Mouse (Mus musculus): ENCODE measurements around the gene Sprn. TPM values are rescaled to one million over a fixed set of nuclear protein-coding genes. Genes with fewer than 3 reads are reported as not detected.
"Not testable (repeated sequence)": the region's sequence is repeated elsewhere in the genome, so short reads cannot be mapped to it uniquely, and the experiment has no call there.

Gene Sprn
- total RNA-seq, 2 experiments from 2014 or later: 145 to 155 TPM

DNA sequence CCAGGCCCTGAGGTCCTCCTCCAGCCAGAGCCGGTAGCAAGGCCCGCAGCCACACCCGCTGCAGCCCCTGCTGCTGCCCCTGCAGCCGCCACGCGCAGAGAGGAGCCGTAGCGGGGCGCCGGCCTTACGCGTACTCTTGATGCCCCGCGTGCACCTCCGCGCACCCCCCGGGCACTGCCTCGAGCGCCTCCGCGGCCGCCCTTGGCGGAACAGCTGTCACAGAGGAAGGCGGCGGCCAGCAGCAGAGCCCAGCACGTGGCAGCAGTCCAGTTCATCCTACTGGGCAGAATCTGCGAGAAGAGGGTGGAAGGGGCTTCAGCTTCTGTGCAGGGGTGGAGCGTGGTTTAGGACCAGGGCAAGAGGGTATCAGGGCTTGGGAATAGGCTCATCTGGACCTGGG lies 1.3 kb downstream of the Sprn start:
- peak; percentile 64 to 67 for DNase-seq (ENCODE audit: low spot score in 2 of 2)

DNA sequence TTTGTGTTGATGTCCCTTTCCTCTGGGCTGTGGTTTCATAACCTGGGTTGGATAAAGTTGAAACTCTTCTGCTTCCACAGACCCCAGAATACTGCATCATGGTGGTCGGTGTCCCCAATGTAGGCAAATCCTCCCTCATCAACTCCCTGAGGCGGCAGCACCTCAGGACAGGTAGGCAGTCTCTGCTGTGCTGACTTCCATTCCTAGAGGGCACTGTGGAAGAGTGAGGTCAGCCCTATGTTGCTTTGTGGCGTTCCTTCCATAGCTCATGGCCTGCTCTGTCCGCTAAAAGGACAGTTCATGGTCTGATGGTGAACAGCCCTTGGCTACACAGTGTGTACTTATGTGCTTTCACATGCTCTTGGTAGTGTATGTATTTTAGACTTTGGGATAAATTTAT lies 10.1 kb downstream of the Sprn start:
- DNase-seq (ENCODE audit: low spot score in 2 of 2): no peak

DNA sequence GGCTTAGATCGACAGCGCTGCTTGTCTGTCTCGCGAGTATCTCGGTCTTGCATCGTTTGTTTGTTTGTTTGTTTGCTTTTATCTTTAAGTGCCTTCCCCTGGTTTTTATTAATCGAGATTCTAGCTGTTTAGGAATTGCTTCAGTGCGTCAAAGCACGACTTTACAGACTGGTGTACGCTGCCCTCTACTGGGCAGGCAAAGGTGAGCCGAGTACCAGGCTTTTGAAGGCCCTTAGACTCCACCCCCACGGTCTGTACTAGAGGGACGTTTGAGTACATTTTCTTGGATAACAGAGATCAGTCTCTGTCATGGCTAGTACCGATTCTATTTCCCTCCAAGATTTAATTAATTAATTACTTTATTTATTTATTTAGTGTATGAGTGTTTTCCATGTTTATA lies 13.3 kb downstream of the Sprn start:
- peak; percentile 54 to 68 for DNase-seq (ENCODE audit: low spot score in 2 of 2)

DNA sequence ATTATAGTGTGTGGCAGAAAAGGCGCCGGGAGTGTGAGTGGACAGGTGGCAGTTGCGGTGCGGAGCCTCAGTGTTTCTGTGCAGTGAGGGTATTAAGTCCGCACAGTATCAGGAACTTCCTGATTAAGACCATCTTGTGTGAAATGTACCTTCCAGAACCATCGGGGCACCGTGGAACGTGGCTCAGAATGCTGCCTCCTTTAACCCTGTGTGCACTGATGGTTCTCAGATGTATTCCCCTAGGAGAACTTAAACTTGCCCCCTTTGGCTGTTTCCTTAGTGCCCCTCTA lies 16.7 kb downstream of the Sprn start:
- DNase-seq (ENCODE audit: low spot score in 2 of 2): no peak

DNA sequence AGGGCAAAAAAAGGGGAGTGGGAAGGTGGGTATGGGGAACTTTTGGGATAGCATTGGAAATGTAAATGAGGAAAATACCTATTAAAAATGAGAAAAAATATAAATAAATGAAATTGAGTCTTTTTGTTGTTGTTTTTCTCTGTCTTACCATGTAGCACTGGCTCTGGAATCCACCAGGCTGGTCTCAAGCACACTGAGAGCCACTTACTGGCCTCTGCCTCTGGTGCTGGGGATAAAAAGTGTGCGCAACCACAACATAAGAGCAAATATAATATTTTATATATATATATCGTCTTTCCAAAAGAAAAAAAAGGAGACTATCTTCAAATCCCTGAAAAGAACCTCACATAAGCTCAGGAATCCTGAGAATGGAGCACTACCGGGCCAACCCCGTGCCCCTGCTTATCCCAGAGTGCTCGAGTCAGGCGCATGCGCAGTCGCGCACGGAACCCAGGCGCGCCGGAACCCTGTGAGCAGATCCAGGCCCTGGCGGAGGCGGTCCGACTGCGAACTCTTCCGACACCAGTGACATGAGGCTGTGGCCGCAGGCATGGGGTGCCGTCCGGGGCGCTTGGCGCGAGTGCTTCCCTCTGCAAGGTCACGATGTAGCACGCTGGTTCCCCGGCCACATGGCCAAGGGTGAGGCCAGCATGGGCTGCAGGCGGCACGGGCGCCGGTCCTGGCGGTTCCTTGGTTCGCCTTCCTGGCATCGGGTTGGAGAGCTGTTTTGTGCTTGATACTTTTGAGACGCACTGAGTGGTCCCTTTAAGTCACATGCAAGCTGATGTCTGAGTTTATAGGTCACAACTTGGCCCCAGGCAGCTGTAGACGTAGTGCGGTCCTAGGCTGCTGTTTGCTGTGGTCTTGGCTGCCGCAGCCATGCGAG lies 17.3 kb downstream of the Sprn start, which contains the start of gene Mtg1:
TSS of gene Mtg1 (plus strand) at position 430 of the 886 bp plus-strand sequence.
- DNase-seq (ENCODE audit: low spot score in 2 of 2): peak; percentile 98 to 99

DNA sequence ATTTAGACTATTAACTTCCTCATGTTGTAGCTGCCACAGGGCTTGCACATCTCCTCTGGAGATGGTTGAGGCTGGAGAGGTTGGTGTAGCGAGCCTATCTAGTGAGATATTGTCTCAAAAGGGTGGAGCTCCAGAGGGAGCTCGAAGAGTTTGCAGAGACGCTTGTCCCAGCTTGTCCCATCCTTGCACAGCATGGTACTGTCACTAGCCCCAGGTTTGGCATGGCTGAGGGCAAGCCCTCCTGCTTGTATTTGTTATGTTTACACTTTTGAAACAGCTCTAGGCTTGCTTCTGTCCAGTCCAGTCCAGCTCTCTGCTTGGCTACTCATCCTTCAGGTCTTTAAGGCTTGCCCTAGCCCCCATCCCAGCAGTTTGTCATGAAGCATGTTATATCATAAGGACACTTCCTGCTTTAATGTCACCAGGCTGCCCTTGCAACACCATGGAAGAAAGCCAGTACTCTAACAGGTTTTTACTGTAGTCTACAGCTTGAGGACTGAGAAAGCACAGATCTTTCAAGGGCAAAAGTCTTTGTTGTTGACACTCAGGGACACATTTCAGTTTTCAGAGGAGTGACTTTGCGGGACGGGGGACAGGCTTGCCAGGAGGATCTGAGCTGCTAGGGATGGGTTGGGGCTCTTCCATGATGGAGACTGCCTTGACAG lies 19.4 kb downstream of the Sprn start:
- no peak for DNase-seq (ENCODE audit: low spot score in 2 of 2)

DNA sequence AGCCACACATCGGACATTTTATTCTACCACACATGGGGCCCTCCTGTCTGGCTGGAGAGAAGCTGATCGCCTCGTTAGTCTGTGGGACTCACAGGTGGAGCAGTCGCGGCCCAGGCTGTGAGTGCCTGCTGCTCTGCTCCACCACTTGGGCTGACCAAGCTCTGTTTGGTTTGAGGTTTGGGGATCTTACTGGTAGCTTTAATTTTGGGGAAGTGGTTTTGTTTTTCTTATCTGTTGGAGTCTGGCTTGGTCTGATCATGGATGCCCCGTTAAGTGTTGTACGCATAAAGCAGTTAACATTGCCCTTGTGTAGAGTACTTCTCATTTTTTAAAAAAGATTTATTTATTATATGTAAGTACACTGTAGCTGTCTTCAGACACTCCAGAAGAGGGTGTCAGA lies 20.6 kb downstream of the Sprn start:
- not testable (repeated sequence) for DNase-seq (ENCODE audit: low spot score in 2 of 2)

DNA sequence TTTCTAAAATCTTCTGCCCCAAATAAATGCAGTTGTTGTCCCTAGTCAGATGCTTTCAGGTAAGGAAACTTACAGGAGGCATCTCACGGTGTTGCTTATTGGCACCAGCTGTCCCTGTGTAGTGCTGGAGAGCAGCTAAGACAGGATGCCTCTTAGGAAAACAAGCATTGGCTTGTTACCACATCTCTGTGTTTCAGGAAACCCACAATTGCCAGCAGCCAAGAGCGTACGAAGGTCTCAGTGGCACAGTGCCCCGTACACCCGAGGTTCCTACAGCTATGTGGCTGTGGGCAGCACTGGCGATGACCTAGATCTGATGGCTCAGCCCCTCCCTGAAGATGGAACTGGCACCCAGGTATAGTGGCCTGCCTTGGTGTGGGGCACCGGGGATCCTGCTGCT lies 22.5 kb downstream of the Sprn start:
- not testable (repeated sequence) for DNase-seq (ENCODE audit: low spot score in 2 of 2)

DNA sequence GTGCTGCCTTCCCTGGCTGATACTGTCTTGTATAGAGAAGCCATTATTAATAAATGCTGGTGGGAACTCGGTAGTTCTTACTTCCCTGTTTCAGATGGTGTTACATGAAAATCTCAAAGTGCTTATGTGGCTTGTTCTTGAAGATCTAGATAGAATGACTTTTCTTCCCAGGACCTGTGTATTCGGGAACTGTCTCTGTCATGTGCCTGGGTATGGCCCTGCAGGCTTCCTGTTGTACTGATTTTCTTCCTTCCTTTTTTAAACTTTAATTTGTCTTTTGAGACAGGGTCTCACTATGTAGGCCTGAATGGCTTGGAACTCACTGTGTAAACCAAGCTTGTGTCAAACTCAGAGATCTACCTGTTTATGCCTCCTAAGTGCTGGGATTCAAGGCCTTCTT lies 26.8 kb downstream of the Sprn start:
- DNase-seq (ENCODE audit: low spot score in 2 of 2): no peak

DNA sequence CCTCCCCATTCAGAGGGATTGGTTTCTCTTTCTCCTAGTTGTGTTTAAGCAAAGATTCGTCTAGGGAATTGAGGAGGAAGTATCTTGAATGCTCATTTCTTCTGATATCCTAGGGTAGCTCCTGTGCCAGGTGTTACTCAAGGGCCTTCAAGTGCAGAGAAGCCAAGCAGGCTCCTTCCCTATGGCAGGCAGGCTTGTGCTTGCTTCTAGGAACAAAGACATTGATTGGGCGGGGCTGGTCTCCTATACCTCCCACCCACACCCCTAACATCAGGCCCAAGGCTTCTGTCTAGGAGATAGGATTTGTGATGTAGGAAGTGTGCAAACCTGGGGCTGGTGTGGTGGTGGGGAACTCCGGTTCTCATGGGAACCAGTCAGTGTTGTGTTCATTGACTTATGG lies 27.7 kb downstream of the Sprn start:
- DNase-seq (ENCODE audit: low spot score in 2 of 2): no peak

DNA sequence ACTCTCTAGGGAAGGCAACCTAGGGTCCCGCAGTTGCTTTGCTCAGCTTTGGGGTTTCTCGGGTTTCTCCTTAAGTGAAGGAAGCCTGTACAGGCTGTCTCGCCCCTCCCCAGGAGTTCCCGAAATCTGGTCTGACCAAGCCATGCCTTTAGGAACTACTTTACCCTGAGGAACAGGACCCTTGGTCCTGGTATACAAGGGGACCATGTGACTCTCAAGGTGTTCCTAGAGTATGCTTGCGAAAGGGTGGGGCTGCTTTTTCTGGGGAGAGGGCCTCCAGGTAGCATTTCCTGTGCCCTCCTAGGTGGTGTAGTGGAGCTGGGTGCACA lies 28.7 kb downstream of the Sprn start:
- DNase-seq (ENCODE audit: low spot score in 2 of 2): no peak

DNA sequence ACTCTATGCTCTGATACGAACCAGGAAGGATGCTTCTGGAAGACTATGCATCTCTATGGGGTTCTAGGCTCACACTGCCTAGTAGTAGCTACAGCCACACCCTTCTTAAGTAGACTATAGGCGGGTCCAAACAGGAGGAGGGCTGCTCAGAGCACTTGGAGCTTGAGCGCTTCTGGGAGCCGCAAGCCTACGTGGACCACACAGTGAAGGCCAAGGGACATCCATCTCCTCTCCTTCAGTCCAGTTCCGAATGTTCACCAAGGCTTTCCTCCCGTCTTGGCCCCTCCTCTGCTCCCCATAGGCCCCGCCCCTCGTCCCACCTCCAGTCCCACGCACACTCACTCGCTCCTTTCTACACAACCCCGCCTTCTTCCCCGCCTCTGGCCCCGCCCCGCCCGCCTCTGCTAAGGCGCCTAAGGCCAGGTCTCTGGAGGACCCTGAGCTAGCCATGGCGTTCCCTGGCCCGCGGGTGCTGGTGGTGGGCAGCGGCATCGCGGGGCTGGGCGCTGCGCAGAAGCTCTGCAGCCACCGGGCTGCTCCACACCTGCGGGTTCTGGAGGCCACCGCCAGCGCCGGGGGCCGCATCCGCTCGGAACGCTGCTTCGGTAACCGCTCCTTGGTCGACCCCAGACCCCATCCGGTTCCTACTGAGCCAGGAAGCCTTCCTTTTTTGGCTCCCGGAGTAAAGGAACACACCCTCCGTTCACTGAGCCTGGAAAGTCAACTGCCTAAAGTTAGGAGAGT lies 29.2 kb downstream of the Sprn start:
- DNase-seq (ENCODE audit: low spot score in 2 of 2): peak; percentile 81 to 88

DNA sequence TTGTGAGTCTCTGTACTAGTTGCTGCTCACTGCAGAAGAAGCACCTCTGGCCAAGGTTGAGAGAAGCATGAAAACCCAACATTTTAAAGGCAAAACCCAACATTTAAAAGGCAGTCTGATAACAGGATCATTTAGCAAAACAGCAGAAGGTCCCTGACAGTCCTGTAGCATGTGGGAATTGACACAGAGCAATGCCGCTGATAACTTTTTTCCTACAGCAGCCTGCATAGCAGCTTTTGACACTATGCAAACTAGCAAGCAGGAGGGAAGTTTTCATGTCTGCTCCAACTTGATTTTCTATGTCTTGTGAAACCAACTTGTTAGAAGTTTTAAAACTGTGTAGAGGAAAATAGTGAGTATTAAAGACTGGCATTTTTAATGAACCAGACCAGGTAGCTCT lies 30.3 kb downstream of the Sprn start:
- no peak for DNase-seq (ENCODE audit: low spot score in 2 of 2)

DNA sequence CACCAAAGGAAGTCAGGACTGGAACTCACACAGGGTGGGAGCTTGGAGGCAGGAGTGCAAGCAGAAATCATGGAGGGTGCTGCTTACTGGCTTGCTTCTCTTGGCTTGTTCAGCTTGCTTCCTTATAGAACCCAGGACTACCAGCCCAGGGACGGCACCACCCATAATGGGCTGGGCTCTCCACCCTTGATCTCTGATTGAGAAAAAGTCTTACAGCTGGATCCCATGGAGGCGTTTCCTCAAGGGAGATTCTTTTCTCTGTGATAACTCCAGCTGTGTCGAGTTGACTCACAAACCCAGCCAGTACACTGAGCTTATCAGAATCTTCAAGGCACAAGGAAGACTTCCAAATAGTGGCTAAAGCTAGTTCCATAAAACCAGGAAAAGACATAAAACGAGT lies 31.9 kb downstream of the Sprn start:
- no peak for DNase-seq (ENCODE audit: low spot score in 2 of 2)

DNA sequence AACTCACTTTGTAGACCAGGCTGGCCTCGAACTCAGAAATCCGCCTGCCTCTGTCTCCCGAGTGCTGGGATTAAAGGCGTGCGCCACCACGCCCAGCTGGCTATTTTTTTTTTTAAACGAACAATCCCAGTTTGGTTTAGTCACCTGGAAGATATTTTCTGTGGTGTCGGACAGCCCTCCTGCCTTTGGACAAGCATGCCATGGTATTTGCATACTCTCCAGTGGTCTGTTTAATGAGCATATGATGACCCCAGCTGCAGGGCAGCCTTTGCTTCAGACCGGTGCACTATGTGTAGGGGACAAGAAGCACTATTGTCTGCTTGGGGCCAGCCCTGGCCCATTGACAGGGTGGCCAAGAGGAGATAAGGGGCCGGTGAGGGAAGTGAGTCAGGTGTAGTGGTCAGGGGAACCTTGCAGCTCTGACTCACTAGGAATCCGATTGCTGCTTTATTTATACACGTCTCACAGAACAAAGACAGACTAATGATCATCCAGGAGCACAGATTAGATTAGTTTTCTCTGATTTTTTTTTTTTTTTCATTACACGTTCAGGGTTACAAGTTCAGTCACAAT lies 33.3 kb downstream of the Sprn start:
- DNase-seq (ENCODE audit: low spot score in 2 of 2): no peak

DNA sequence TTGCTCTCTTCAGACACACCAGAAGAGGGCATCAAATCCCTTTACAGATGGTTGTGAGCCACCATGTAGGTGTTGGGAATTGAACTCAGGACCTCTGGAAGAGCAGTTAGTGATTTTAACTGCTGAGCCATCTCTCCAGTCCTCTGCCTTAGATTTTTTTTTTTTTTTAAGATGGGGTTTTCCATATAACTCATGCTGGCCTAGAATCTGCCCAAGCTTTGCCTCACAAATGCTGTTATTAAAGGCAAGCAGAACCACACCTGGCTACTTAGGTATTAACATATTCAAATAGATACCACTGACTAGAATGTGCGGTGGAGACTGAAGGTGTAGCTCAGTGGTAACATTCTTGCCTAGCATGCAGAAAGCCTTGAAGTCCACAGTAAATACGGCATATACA lies 34.2 kb downstream of the Sprn start:
- no peak for DNase-seq (ENCODE audit: low spot score in 2 of 2)

DNA sequence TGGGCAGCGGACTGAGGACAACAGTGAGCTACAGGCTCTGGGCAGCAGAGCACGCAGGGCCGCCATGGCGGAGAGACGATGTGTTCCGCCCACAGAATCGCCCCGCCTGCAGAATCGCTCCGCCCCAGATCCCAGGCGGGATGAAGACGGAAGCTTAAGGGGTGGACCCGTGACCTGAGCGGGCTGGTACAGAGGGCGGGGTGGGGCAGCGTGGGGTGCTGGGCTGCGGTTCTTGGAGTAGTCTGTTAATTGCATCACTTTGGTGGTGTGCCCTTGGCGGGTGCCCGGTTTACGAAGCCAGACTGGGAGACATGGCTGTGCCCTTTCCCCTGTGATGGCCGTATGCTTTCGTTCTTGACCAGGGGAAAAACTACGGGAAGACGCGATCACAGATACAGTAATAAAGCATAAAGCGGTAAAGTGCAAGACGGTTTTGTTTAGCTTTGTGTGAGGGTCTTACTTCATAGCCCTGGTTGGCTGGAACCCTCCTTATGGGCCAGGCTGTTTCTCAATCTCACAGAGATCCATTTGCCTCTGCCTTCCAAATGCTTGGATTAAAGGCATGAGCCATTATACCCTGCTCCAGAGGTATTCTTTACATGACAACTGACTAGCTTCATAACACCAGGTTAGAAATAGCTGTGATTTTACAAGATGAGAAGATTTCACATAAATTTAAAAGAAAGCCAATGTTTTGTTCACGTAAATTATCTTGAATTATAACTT lies 38.2 kb downstream of the Sprn start, which contains the start of gene Echs1:
TSS of gene Echs1 (minus strand) at position 148 of the 726 bp plus-strand sequence.
- DNase-seq (ENCODE audit: low spot score in 2 of 2): peak; percentile 78 to 83

DNA sequence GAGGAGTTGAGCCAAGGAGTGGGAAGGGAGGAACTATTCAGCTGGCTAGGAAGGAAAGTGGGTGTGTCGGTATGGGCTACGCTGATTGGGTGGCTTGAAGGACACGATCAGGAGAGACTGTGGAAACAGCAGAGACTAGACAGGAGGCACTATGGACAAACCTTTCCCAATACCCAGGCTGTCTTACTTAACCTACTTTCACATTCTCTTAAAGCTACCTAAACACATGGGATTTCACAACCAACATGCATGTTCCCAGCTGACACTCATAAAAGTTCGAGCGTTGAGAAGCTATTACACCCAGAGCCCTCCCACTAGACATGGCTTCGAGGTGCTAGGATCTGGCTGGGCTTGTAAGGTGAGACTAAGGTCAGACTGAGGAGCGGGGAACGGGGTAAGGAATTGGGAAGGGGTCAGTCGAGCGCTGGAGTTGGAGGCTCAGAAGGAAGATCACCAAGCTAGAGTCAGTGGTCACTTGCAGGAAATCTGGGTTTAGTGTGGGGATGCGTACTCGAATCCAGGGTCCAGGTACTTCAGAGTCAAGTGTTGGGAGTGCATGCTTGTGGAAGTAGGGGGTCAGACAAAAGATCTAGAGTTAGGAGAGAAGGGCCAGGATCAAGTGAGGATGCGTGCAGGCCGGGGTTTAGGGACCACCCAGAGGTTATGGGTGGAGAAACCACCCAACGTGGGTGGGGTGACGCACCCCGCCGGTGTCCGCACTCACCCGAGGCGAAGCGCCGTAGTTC lies 38.9 kb downstream of the Sprn start, which contains the start of gene Paox:
TSS of gene Paox (plus strand) at position 217 of the 746 bp plus-strand sequence.
- DNase-seq (ENCODE audit: low spot score in 2 of 2): peak; percentile 19 to 42

DNA sequence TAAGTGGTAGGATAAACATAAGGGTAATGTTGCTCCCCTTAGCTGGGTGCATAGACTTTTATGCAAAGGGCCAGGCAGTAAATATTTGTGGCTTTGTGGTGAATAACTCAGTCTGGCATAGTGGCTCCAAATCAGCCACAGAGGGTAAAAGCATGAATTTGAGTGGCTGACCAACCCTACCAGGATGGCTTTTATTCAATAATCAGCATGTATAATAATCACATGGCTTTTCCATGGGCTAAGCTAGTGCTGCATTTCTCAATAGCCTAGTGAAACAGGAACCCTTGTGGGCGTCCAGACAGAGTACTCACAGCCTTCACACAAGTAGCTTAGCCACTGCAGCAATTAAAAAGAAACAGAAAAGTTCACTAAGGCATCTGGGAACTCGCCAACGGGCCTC lies 42.7 kb downstream of the Sprn start:
- no peak for DNase-seq (ENCODE audit: low spot score in 2 of 2)

DNA sequence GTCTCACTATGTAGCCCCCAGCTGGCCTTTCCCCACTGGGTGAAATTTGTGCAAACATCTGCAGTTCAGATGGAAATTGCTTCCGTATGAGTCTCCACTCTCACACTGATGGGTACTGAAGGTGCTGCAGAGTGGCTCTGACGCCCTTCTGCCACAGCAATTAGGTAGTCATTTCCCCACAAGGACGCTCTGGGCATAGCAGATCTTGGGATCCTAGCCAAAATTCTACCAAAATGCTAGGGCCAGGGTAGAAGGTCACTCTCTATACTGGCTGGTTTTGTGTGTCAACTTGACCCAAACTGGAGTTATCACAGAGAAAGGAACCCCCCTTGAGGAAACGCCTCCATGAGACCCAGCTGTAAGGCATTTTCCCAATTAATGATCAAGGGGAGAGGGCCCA lies 50.7 kb downstream of the Sprn start:
- DNase-seq (ENCODE audit: low spot score in 2 of 2): no peak
